Mouse (Mus musculus) lung, adult 2 months (tissue): ENCODE measurements at regions not wholly inside any gene's neighbourhood (a gene's known extent, or its start where the extent isn't known, plus 50 kb on each side); places are given as distances from the start of the nearest gene placed in this dataset.

Experiments used
- CTCF ChIP-seq: fragments of 200-500 bp; IDR thresholded peaks from 2 replicates; pipeline ENCODE4 v1.5.1; 2011; ENCODE audit warnings: mild to moderate bottlenecking, low read length, control low read depth; ENCODE audit not compliant: insufficient read depth
- POLR2A ChIP-seq: fragments of 200-500 bp; IDR thresholded peaks from 2 replicates; pipeline ENCODE4 v1.6.1; 2011; ENCODE audit warnings: low read depth, mild to moderate bottlenecking, control low read depth, low read length, borderline replicate concordance; ENCODE audit errors: extremely low read depth

DNA sequence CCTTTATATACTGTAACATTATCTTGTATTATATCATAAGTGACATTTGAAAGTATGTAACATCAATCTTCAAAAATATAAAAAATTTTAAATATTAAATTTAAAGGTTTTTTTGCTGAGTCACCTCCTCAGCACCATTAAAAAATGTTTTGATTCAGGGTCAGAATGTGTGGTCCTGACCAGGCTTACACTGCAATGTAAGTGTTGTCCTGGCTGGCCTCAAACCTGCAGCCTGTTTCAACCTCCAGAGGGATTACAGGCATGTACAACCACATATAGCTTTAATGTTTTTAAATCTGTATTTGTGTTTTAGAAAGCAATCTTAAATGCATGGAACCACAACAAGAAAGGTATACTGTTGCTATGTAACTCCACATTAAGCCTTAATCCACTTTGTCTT, 418.9 kb downstream of the Prdm13 start:
- TF ChIP-seq CTCF (no peak), POLR2A (no peak)
